Comparison of ENCODE assay signal across 8 mouse cellular contexts in the genomic region with DNA sequence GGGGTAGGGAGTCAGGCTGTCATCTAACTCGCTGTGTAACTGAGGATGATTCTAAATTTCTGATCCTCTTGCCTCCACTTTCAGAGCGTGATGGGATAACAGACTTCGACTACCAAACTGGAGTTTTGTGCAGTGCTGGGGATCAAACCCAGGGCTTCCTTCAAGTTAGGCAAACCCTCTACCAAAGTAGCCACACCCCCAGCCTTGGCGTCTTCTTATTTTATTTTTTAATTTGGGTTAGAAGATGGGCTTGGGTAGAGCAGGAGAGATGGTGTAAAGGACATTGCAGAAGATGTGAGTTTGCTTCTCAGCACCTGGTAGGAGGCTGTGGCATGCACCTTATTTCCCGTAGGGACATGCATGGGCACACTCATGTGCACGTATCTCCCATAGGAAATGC. TPM values are rescaled to one million over a fixed set of nuclear protein-coding genes. Genes with fewer than 3 reads are reported as not detected.
DNase-seq lines count a peak whose midpoint lies in the region; ATAC-seq and TF ChIP-seq lines count a peak whose summit lies in the region.

No protein-coding gene starts in this region.

- no peaks in the 10 kb centered on the region for H3K79me3 ChIP-seq in C2C12 (ENCODE audit: low read depth)

- peak overlapping the region; percentile 85 for H3K9ac ChIP-seq in forebrain, embryonic 14.5 days (ENCODE audit: low read length)
- H3K9ac ChIP-seq in liver, embryonic 13.5 days = peak overlapping the region; percentile 45; the same call in 1 of the 2 replicates

- no peaks in the 10 kb centered on the region for H3K9me3 ChIP-seq in forebrain, embryonic 14.5 days (replicated peaks; ENCODE audit: control insufficient read depth, low read length)
- no peaks in the 10 kb centered on the region for H3K9me3 ChIP-seq in liver, embryonic 13.5 days (replicated peaks)

- peaks cover 8% of the 10 kb centered on the region for H3K4me1 ChIP-seq in forebrain, embryonic 14.5 days (ENCODE audit: control insufficient read depth, insufficient read depth, low read length)
- H3K4me1 ChIP-seq in liver, embryonic 13.5 days (replicated peaks) = peaks cover 41% of the 10 kb centered on the region

- H3K27ac ChIP-seq in forebrain, embryonic 14.5 days (ENCODE audit: low read depth, low read length) = no peak overlapping the region
- no peak overlapping the region for H3K27ac ChIP-seq in liver, embryonic 13.5 days

- H3K27me3 ChIP-seq in C2C12 (ENCODE audit: control insufficient read depth, insufficient read depth, insufficient read length) = no peaks in the 10 kb centered on the region
- no peaks in the 10 kb centered on the region for H3K27me3 ChIP-seq in forebrain, embryonic 14.5 days (replicated peaks; ENCODE audit: control insufficient read depth, insufficient read depth, low read length)
- peaks cover 48% of the 10 kb centered on the region for H3K27me3 ChIP-seq in liver, embryonic 13.5 days

- H3ac ChIP-seq in C2C12 (ENCODE audit: control insufficient read depth, insufficient read length, low read depth) = peak overlapping the region; percentile 79

- peak; percentile 8; the same call in 1 of the 2 replicates for ATAC-seq in forebrain, embryonic 14.5 days
- ATAC-seq in liver, embryonic 13.5 days (ENCODE audit: low read depth) = no peak

- H3K79me2 ChIP-seq in C2C12 (ENCODE audit: control insufficient read depth, insufficient read depth) = no peaks in the 10 kb centered on the region

- H3K4me3 ChIP-seq in C2C12 (ENCODE audit: insufficient read depth, poor library complexity, severe bottlenecking) = peak overlapping the region; percentile 52
- peak overlapping the region; percentile 76 for H3K4me3 ChIP-seq in forebrain, embryonic 14.5 days (ENCODE audit: low read depth, low read length)
- peak overlapping the region; percentile 62 for H3K4me3 ChIP-seq in liver, embryonic 13.5 days (replicated peaks)

- H3K4me2 ChIP-seq in forebrain, embryonic 14.5 days (ENCODE audit: low read length) = peak overlapping the region; percentile 68
- H3K4me2 ChIP-seq in liver, embryonic 13.5 days = peak overlapping the region; percentile 61

- H3K36me3 ChIP-seq in C2C12 (ENCODE audit: control insufficient read depth, insufficient read depth) = no peaks in the 10 kb centered on the region
- H3K36me3 ChIP-seq in forebrain, embryonic 14.5 days (ENCODE audit: control insufficient read depth, insufficient read depth, low read length) = no peaks in the 10 kb centered on the region
- H3K36me3 ChIP-seq in liver, embryonic 13.5 days = no peaks in the 10 kb centered on the region

- TF ChIP-seq CTCF in C2C12 (IDR thresholded peaks at IDR 0.05; ENCODE audit: control insufficient read depth, insufficient read depth, insufficient read length) = no peak

- DNase-seq in embryo, embryonic 10.5 days (ENCODE audit: low spot score) = peak; percentile 22
- DNase-seq in embryo, embryonic 10 days (ENCODE audit: low spot score) = no peak
- no peak for DNase-seq in forebrain, embryonic 14.5 days (ENCODE audit: low spot score)
- no peak for DNase-seq in liver, embryonic 13.5 days
- no peak for DNase-seq in adrenal gland, adult 2 months
- no peak for DNase-seq in adrenal gland, postnatal 25 days
- DNase-seq in urinary bladder, postnatal 14 days (ENCODE audit: low spot score) = no peak

- 34% methylated on average over 6 of the region's 6 CpGs for WGBS in forebrain, embryonic 14.5 days
- 24% methylated on average over 6 of the region's 6 CpGs for WGBS in liver, embryonic 13.5 days (ENCODE audit: insufficient replicate concordance)

TF ChIP-seq in C2C12, 6 proteins besides CTCF, POLR2A, EP300 and RAD21:
- TF ChIP-seq MYOD1 (IDR thresholded peaks at IDR 0.05; ENCODE audit: control insufficient read depth, insufficient read length, low read depth) (no peak), FOSL1 (IDR thresholded peaks at IDR 0.05; ENCODE audit: insufficient read depth, low read length, poor library complexity, severe bottlenecking) (no peak), USF1 (IDR thresholded peaks at IDR 0.05; ENCODE audit: low read depth) (no peak), MYOG (IDR thresholded peaks at IDR 0.05; ENCODE audit: control insufficient read depth, extremely low read depth, insufficient read length) (no peak), CEBPB (IDR thresholded peaks at IDR 0.05; ENCODE audit: low read depth) (no peak), MAX (IDR thresholded peaks at IDR 0.05) (no peak)

RNA-seq across cellular contexts. Expression of a gene that starts 0.5 kb away (rescaled TPM):
- 4.6 TPM for polyA plus RNA-seq in C2C12 (2012; fragmentation: generic; extraction: Trizol)
- polyA plus RNA-seq in forebrain, embryonic 14.5 days (2014; fragmentation: Nextera tagmentation; extraction: Ambion mirVana) = 20.2 and 23.2 TPM in 2 replicates
- polyA plus RNA-seq in liver, embryonic 13.5 days (2015; fragmentation: Nextera tagmentation; extraction: Ambion mirVana) = 8.5 and 10.8 TPM in 2 replicates
- 100 to 1,000 TPM in 1 of 2 experiments, 10 to 100 TPM in 1; 51.2 to 190 TPM for total RNA-seq in adrenal gland, adult 2 months (2021)
- polyA plus RNA-seq in adrenal gland, adult 2 months (2012; rRNA removed) = 244 and 584 TPM in 2 replicates
- 181 and 261 TPM in 2 replicates for total RNA-seq in adrenal gland, postnatal 25 days (2021)

Comparison
In these comparisons a context has a peak if more than half of its experiments do, and no peak if none do; other contexts are left out.
1. RNA of a gene that starts 0.5 kb away (polyA plus RNA-seq): 244 to 584 TPM in adrenal gland, adult 2 months; 20.2 to 23.2 TPM in forebrain, embryonic 14.5 days, 8.5 to 10.8 TPM in liver, embryonic 13.5 days and 4.6 TPM in C2C12 (single experiment); every median in the first group is over 10 times any median in the second.
2. Peak in every context shown above with its lines, with median percentiles within 50 percentile points of each other: H3K4me3 ChIP-seq.